Mouse (Mus musculus): ENCODE results near the gene Atp8b2.

DNA sequence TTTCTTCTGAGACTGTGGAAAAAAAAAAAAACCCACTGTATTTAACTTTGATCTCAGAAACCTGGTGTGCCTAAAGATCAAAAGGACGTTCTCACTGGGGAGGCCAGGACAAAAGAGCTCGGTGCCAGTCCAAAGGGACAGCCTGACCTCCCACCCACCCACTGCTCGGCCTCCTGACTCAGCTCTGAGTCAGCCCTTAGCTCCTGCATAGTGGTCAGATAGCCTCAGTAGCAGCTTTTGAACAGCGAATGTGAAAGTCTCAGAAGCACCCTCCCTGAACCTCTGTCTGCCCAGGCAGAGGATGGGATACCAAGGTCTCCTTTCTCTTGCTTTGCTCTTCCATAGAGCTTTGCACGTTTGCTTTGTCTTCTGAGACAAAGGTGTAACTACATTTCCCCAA, 66.7 kb downstream of the Atp8b2 start:
- TF ChIP-seq CTCF (conservative IDR thresholded peaks at IDR 0.05 in 1 of 2, IDR thresholded peaks at IDR 0.05 in 1 of 2; ENCODE audit: low read depth in 2 of 2, low read length in 2 of 2) (no peak), SIN3A (IDR thresholded peaks at IDR 0.05; ENCODE audit: low read length) (no peak), CHD2 (IDR thresholded peaks at IDR 0.05; ENCODE audit: low read length) (no peak), MAFK (IDR thresholded peaks at IDR 0.05; ENCODE audit: insufficient replicate concordance, low read length) (no peak), E2F4 (IDR thresholded peaks at IDR 0.05; ENCODE audit: insufficient replicate concordance, low read depth, low read length) (no peak), TCF12 (IDR thresholded peaks at IDR 0.05; ENCODE audit: low read depth, low read length) (no peak)

Data from CH12.LX (cell line).